Comparison of ENCODE assay signal across 8 mouse cellular contexts in genomic region chrX:71628306-71628705, GRCm38 (mm10). TPM values are rescaled to one million over a fixed set of nuclear protein-coding genes. Genes with fewer than 3 reads are reported as not detected.
DNase-seq lines count a peak whose midpoint lies in the region; ATAC-seq and TF ChIP-seq lines count a peak whose summit lies in the region.
"Had no signal": no experiment of that assay in that cellular context is flagged by ENCODE, and none has a peak within 500 bp of the region (broad histone marks: within the 10 kb centered on the region; RNA-seq: fewer than 3 reads in every experiment).

No protein-coding gene starts in this region.

- TF ChIP-seq POLR2A in MEL (IDR thresholded peaks at IDR 0.05; ENCODE audit: control insufficient read depth in 1 of 2, insufficient read depth in 1 of 2, low read depth in 1 of 2, low read length in 2 of 2, poor library complexity in 1 of 2): no peak

- peaks cover 4% of the 10 kb centered on the region; the same call in 1 of the 2 replicates for H3K27me3 ChIP-seq in kidney, embryonic 15.5 days
- H3K27me3 ChIP-seq in MEL (ENCODE audit: control insufficient read depth in 1 of 2, insufficient read depth in 2 of 2, low read length in 2 of 2): no peaks in the 10 kb centered on the region

- H3K27ac ChIP-seq in kidney, embryonic 15.5 days: no peak overlapping the region
- H3K27ac ChIP-seq in MEL (ENCODE audit: control insufficient read depth, low read depth, low read length): no peak overlapping the region

- DNase-seq in kidney, adult 9 months: peak; percentile 36
- peak; percentile 62 for DNase-seq in MEL (ENCODE audit: low read depth, low spot score)
- DNase-seq in adrenal gland, postnatal 25 days: peak; percentile 32
- DNase-seq in left cerebral cortex, postnatal 25 days (ENCODE audit: low spot score in 2 of 2): peak; percentile 50 to 59
- DNase-seq in right cerebral cortex, postnatal 14 days: peak; percentile 37

- no peak overlapping the region for H3K4me3 ChIP-seq in kidney, embryonic 15.5 days (replicated peaks)
- H3K4me3 ChIP-seq in MEL (ENCODE audit: control insufficient read depth in 1 of 2, insufficient read depth in 1 of 2, low read depth in 2 of 2, low read length in 2 of 2): no peak overlapping the region
- H3K4me3 ChIP-seq: megakaryocyte, embryonic 14.5 days had no signal

- no peak for ATAC-seq in kidney, embryonic 15.5 days (replicated peaks; ENCODE audit: low FRiP score)
- 0 out of 2 replicates have a peak, but pooled peaks have one; percentile 55 for ATAC-seq in frontal cortex, adult (ENCODE audit: low TSS enrichment)

- TF ChIP-seq EP300 in MEL (IDR thresholded peaks at IDR 0.05; ENCODE audit: low read depth in 1 of 2, low read length in 2 of 2): no peak

- H3K4me1 ChIP-seq in kidney, embryonic 15.5 days: no peaks in the 10 kb centered on the region
- H3K4me1 ChIP-seq in MEL (ENCODE audit: control insufficient read depth in 1 of 2, insufficient read depth in 2 of 2, low read length in 2 of 2): no peaks in the 10 kb centered on the region
- H3K4me1 ChIP-seq: megakaryocyte, embryonic 14.5 days had no signal

- H3K9me3 ChIP-seq in kidney, embryonic 15.5 days (replicated peaks): no peaks in the 10 kb centered on the region
- no peaks in the 10 kb centered on the region for H3K9me3 ChIP-seq in MEL (replicated peaks; ENCODE audit: insufficient read depth, low read length)
- H3K9me3 ChIP-seq: megakaryocyte, embryonic 14.5 days had no signal

- peak; percentile 76 for TF ChIP-seq RAD21 in MEL (IDR thresholded peaks at IDR 0.05; ENCODE audit: low read depth, low read length)

- no peak overlapping the region for H3K4me2 ChIP-seq in kidney, embryonic 15.5 days

- no peak overlapping the region for H3K9ac ChIP-seq in kidney, embryonic 15.5 days
- H3K9ac ChIP-seq in MEL (ENCODE audit: control insufficient read depth, low read depth, low read length, poor library complexity, severe bottlenecking): no peak overlapping the region

- intact Hi-C loops in left cerebral cortex, postnatal 25 days (cut with DNase I): no loop called here

- no peaks in the 10 kb centered on the region for H3K36me3 ChIP-seq in kidney, embryonic 15.5 days
- no peaks in the 10 kb centered on the region for H3K36me3 ChIP-seq in MEL (ENCODE audit: control insufficient read depth in 1 of 2, insufficient read depth in 2 of 2, low read length in 2 of 2)

- TF ChIP-seq CTCF in MEL (IDR thresholded peaks at IDR 0.05 in 2 of 3, conservative IDR thresholded peaks at IDR 0.05 in 1 of 3; ENCODE audit: control insufficient read depth in 1 of 3, insufficient read depth in 1 of 3, low read depth in 2 of 3, low read length in 3 of 3, poor library complexity in 1 of 3, severe bottlenecking in 1 of 3): peak; percentile 28 to 73 (median 40); a peak in 5 of 6 replicates

- no peaks in the 10 kb centered on the region for H3K79me2 ChIP-seq in MEL (ENCODE audit: control insufficient read depth, insufficient read depth, low read length, poor library complexity)

- 13% methylated on average over 4 of the region's 4 CpGs for WGBS in kidney, embryonic 15.5 days

TF ChIP-seq in MEL, 35 proteins besides CTCF, POLR2A, EP300 and RAD21:
- TF ChIP-seq TBP (IDR thresholded peaks at IDR 0.05; ENCODE audit: low read depth, low read length): no peak
- no peak for TF ChIP-seq ETS1 (IDR thresholded peaks at IDR 0.05; ENCODE audit: low read depth, low read length)
- no peak for TF ChIP-seq UBTF (IDR thresholded peaks at IDR 0.05; ENCODE audit: borderline replicate concordance, insufficient read depth, low read depth, low read length)
- no peak for TF ChIP-seq MAFK (IDR thresholded peaks at IDR 0.05; ENCODE audit: borderline replicate concordance, low read depth, low read length)
- peak; percentile 67 for TF ChIP-seq SMC3 (IDR thresholded peaks at IDR 0.05; ENCODE audit: low read depth, low read length)
- no peak for TF ChIP-seq POLR2AphosphoS2 (IDR thresholded peaks at IDR 0.05; ENCODE audit: low read length)
- no peak for TF ChIP-seq MYB (IDR thresholded peaks at IDR 0.05; ENCODE audit: low read depth, low read length)
- no peak for TF ChIP-seq TAL1 (IDR thresholded peaks at IDR 0.05; ENCODE audit: low read length)
- peak; percentile 57 for TF ChIP-seq ZC3H11A (IDR thresholded peaks at IDR 0.05; ENCODE audit: low read depth, low read length)
- TF ChIP-seq E2F4 (IDR thresholded peaks at IDR 0.05; ENCODE audit: borderline replicate concordance, low read depth, low read length): no peak
- peak; percentile 60 for TF ChIP-seq GATA1 (IDR thresholded peaks at IDR 0.05; ENCODE audit: low read depth, low read length)
- no peak for TF ChIP-seq MYC (IDR thresholded peaks at IDR 0.05; ENCODE audit: low read depth, low read length)

RNA-seq across cellular contexts. Expression of gene Gpr50, which starts 35.2 kb away (rescaled TPM):
- 0.34 and 0.42 TPM in 2 replicates for polyA plus RNA-seq in kidney, embryonic 15.5 days (2015; fragmentation: Nextera tagmentation; extraction: Ambion mirVana)
- not detected in 2 replicates for total RNA-seq in MEL (2012; rRNA removed)
- polyA plus RNA-seq in MEL (2012; ENCODE audit: insufficient read depth in 1 of 2, insufficient read length in 2 of 2, low read depth in 1 of 2, low replicate concordance in 2 of 2, missing spikeins in 1 of 2): not detected
- not detected in 2 replicates for total RNA-seq in adrenal gland, postnatal 25 days (2021)
- under 1 TPM; 0.34 to 0.41 TPM for total RNA-seq in left cerebral cortex, postnatal 25 days (2021)
